Mouse (Mus musculus) lung, postnatal 0 days (tissue): Measurements from ENCODE around the gene Mroh2a. TPM values are rescaled to one million over a fixed set of nuclear protein-coding genes. Genes with fewer than 3 reads are reported as not detected.
"Not testable (repeated sequence)": the region's sequence is repeated elsewhere in the genome, so short reads cannot be mapped to it uniquely, and the experiment has no call there.

Source experiments
- ATAC-seq: fragments of 200-750 bp; cut with Nextera tagmentation; 2 replicates; pipeline ENCODE4 v1.8.0; 2017; ENCODE audit warnings: moderate library complexity
- DNase-seq: peaks from one replicate; pipeline ENCODE4 v3.0.0-alpha.2; 2016; ENCODE audit warnings: low spot score
- H3K27ac ChIP-seq: fragments of 300-500 bp; sonication (generic); 2 replicates; pipeline ENCODE4 v1.5.1; 2014; ENCODE audit warnings: antibody characterized with exemption, mild to moderate bottlenecking, low read length, mixed read lengths
- H3K27me3 ChIP-seq: fragments of 300-500 bp; sonication (generic); replicated peaks from 2 replicates; pipeline ENCODE4 v1.6.1; 2014; ENCODE audit warnings: low read length, mixed read lengths; ENCODE audit not compliant: insufficient read depth
- H3K36me3 ChIP-seq: fragments of 300-500 bp; sonication (generic); 2 replicates; pipeline ENCODE4 v1.6.1; 2014; ENCODE audit warnings: low read length, mixed read lengths; ENCODE audit not compliant: insufficient read depth
- H3K4me1 ChIP-seq: fragments of 300-500 bp; sonication (generic); 2 replicates; pipeline ENCODE4 v1.6.1; 2014; ENCODE audit warnings: antibody characterized with exemption, low read depth, low read length, mixed read lengths; ENCODE audit not compliant: insufficient read depth
- H3K4me2 ChIP-seq: fragments of 300-500 bp; sonication (generic); replicated peaks from 2 replicates; pipeline ENCODE4 v1.6.1; 2014; ENCODE audit warnings: low read depth, mild to moderate bottlenecking, low read length, moderate library complexity, mixed read lengths
- H3K4me3 ChIP-seq: fragments of 300-500 bp; sonication (generic); 2 replicates; pipeline ENCODE4 v1.5.1; 2014; ENCODE audit warnings: low read depth, low read length
- H3K9ac ChIP-seq: fragments of 300-500 bp; sonication (generic); replicated peaks from 2 replicates; pipeline ENCODE4 v1.6.1; 2014; ENCODE audit warnings: low read depth, mild to moderate bottlenecking
- H3K9me3 ChIP-seq: fragments of 300-500 bp; sonication (generic); 2 replicates; pipeline ENCODE4 v1.6.1; 2016; ENCODE audit warnings: low read length, mixed read lengths
- CTCF ChIP-seq: IDR thresholded peaks from 2 replicates; pipeline ENCODE4 v1.5.1; 2016; ENCODE audit warnings: antibody characterized with exemption, mild to moderate bottlenecking
- EP300 ChIP-seq: IDR thresholded peaks from 2 replicates; pipeline ENCODE4 v1.6.1; 2016; ENCODE audit warnings: antibody characterized with exemption, mild to moderate bottlenecking, control low read depth
- WGBS: fragments of 180-500 bp; shearing (Covaris S2); extraction: QIAGEN DNeasy Blood & Tissue Kit; methylation state at CpG from one replicate; pipeline ENCODE4 v1.1.7; 2014; 5-methylcytosine and 5-hydroxymethylcytosine counted together
- polyA plus RNA-seq: library from polyadenylated mRNA; unstranded; fragments of >200 nt; fragmentation: Nextera tagmentation; extraction: Ambion mirVana; gene quantifications from 2 replicates; pipeline ENCODE4 v1.2.1, GENCODE M21; 2015

The Mroh2a gene
- polyA plus RNA-seq, 1 experiment from 2014 or later: 0.43 TPM

DNA sequence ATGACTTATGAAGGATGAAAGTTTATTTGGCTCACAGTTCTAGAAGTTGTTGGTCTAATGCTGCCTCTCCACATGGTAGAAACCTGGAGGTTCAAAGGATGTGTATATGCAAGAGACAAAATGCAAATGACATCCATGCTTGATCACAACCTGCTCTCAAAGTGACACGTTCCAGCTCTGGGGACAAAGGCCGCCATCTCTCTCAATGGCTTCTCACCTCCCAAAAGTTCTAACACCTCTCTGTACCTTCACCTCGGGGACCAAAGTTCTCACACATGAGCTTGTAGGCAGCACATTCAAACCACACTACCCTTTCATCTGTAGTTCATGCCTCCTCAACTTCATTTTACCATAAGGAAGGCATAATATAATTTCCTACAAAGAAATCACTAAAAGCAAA, 9.2 kb upstream of the Mroh2a start:
- peak; percentile 27 for DNase-seq
- no peak for TF ChIP-seq EP300
- no peak for TF ChIP-seq CTCF
- no peak overlapping the region for H3K4me3 ChIP-seq
- no peaks in the 10 kb centered on the region for H3K27me3 ChIP-seq
- ATAC-seq: no peak
- H3K27ac ChIP-seq: no peak overlapping the region
- no peak overlapping the region for H3K4me2 ChIP-seq
- H3K9ac ChIP-seq: no peak overlapping the region
- 36% methylated on average over 3 of the region's 3 CpGs for WGBS
- no peaks in the 10 kb centered on the region for H3K36me3 ChIP-seq
- no peaks in the 10 kb centered on the region for H3K4me1 ChIP-seq
- peaks cover 43% of the 10 kb centered on the region for H3K9me3 ChIP-seq

DNA sequence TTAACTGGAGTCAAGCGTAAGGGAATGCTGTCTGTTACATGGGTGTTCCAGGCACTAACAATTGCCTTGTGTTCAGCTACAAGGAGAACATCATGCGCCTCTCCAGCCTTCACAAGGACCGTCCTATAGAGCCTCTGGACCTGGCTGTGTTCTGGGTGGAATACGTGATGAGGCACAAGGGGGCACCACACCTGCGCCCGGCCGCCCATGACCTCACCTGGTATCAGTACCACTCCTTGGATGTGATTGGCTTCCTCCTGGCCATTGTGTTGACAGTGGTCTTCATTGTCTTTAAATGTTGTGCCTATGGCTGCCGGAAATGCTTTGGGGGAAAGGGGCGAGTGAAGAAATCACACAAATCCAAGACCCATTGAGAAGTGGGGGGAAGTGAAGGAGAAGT, 8.7 kb upstream of the Mroh2a start:
- ATAC-seq: no peak
- peaks cover 38% of the 10 kb centered on the region for H3K9me3 ChIP-seq
- H3K4me3 ChIP-seq: no peak overlapping the region
- H3K4me1 ChIP-seq: no peaks in the 10 kb centered on the region
- no peaks in the 10 kb centered on the region for H3K36me3 ChIP-seq
- no peak overlapping the region for H3K4me2 ChIP-seq
- no peaks in the 10 kb centered on the region for H3K27me3 ChIP-seq
- TF ChIP-seq EP300: no peak
- TF ChIP-seq CTCF: no peak
- 71% methylated on average over 9 of the region's 9 CpGs for WGBS
- no peak overlapping the region for H3K27ac ChIP-seq
- H3K9ac ChIP-seq: no peak overlapping the region
- DNase-seq: peak; percentile 10

DNA sequence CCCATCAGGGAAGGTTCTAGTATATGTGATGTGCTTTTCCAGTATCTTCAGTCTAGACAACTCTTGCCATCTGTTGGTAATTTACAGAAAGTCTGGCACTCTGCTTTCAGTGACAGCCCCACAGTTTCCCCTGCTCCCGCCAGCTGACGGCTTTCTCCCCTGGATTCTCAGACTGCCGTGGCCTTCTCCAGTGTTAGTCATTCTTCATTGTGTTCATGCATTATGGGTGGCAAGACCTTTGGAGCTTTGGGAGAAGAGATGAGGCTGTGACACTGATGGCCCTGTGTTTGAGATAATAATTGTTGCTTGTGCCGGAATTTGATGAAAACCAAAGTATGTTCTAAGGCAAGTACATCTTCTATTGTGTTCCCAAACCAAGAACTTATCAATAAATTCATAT, 8.2 kb upstream of the Mroh2a start:
- Histone ChIP-seq H3K27me3 (no peaks in the 10 kb centered on the region), H3K36me3 (no peaks in the 10 kb centered on the region), H3K9me3 (peaks cover 32% of the 10 kb centered on the region), H3K4me3 (no peak overlapping the region), H3K27ac (no peak overlapping the region), H3K4me1 (no peaks in the 10 kb centered on the region), H3K9ac (no peak overlapping the region), H3K4me2 (no peak overlapping the region)
- TF ChIP-seq EP300 (no peak), CTCF (no peak)
- DNase-seq (no peak), ATAC-seq (no peak)
- WGBS: 48% methylated on average over 4 of the region's 4 CpGs

DNA sequence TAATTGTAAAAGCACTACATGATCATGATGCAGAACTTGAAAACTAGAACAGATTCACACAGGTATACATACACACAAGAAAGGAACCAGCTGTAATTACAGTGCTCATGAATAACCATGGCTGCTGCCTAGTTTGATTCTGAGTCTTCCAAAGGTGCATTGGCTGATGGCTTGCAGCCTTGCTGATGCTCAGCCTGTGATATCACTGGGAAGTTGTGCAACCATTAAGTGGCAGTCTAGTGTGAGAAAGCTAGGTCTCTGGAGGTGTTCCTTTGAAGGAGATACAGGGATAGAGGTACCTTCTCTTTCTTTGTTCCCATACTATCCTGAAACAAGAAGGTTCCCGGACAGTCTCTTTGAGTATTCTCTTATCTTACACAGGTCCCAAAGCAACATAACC, 7.7 kb upstream of the Mroh2a start:
- WGBS: 11% methylated on average over 1 of the region's 1 CpGs
- H3K36me3 ChIP-seq: no peaks in the 10 kb centered on the region
- H3K27me3 ChIP-seq: no peaks in the 10 kb centered on the region
- TF ChIP-seq CTCF (no peak), EP300 (no peak)
- peaks cover 28% of the 10 kb centered on the region for H3K9me3 ChIP-seq
- ATAC-seq: no peak
- H3K4me1 ChIP-seq: no peaks in the 10 kb centered on the region
- no peak overlapping the region for H3K4me2 ChIP-seq
- H3K27ac ChIP-seq: no peak overlapping the region
- peak; percentile 8 for DNase-seq
- H3K9ac ChIP-seq: no peak overlapping the region
- no peak overlapping the region for H3K4me3 ChIP-seq

DNA sequence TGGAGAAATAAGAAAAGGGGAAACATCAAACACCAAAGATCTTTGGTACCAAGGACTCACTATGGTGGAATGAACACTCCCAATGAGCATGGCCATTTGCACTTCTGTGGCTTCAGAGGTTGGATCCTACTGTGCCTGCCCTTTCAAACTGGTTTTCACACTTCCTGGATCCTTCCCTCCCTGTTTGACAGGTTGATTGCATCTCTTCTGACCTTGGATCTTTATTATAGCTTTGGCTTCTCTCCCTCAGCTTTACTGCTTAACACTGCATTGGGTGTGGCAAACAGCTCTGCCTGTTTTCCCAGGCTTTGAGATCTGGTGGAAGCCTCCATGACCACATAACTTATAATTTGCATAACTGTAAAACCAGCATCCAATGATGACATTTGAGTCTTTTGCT, 6.5 kb upstream of the Mroh2a start:
- Histone ChIP-seq H3K4me2 (no peak overlapping the region), H3K4me3 (no peak overlapping the region), H3K9me3 (peaks cover 17% of the 10 kb centered on the region), H3K36me3 (no peaks in the 10 kb centered on the region), H3K27ac (no peak overlapping the region), H3K4me1 (no peaks in the 10 kb centered on the region), H3K27me3 (no peaks in the 10 kb centered on the region), H3K9ac (no peak overlapping the region)
- peak; percentile 15 for DNase-seq
- no peak for TF ChIP-seq CTCF
- TF ChIP-seq EP300: no peak
- ATAC-seq: no peak

DNA sequence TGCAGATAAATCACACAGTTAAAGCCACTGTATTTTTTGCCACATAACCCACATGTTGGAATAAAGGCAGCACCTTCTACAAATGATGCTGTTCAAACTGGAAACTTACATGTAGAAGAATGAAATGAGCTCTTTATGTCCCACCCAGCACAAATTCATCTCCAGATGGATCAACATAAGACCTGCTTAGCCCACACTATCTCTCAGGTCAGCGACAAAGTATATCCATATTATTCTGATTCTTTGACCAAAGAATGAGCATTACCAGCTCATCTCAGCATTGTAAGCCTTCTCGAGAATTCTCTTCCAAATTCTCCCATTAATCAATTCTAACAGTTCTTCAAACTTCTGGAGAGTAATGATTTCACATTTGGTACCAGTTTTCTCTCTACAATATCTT, 4.6 kb upstream of the Mroh2a start:
- ATAC-seq: no peak
- H3K36me3 ChIP-seq: no peaks in the 10 kb centered on the region
- H3K4me1 ChIP-seq: no peaks in the 10 kb centered on the region
- H3K9ac ChIP-seq: no peak overlapping the region
- H3K9me3 ChIP-seq: peaks cover 14% of the 10 kb centered on the region
- H3K27ac ChIP-seq: no peak overlapping the region
- H3K4me2 ChIP-seq: no peak overlapping the region
- no peak for DNase-seq
- 38% methylated on average over 2 of the region's 2 CpGs for WGBS
- H3K27me3 ChIP-seq: no peaks in the 10 kb centered on the region
- TF ChIP-seq EP300 (no peak), CTCF (no peak)
- H3K4me3 ChIP-seq: no peak overlapping the region

DNA sequence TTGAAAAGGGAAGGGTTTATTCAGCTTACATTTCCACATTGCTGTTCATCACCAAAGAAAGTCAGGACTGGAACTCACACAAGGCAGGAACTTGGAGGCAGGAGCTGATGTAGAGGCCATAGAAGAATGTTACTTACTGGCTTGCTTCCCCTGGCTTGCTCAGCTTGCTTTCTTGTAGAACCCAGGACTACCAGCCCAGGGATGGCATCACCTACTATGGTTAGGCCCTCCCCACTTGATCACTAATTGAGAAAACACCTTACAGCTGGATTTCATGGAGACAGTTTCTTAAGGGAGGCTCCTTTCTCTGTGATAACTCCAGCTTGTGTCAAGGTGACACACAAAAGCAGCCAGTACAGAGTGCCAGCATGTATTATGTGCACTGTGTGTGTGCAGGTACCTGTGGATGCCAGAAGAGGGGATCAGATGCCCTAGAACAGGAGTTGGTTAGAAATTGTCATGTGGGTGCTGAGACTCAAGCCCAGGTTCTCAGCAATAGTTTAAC, 3.7 kb upstream of the Mroh2a start:
- not testable (repeated sequence) for H3K4me2 ChIP-seq, H3K27me3 ChIP-seq, H3K9ac ChIP-seq, DNase-seq, H3K4me1 ChIP-seq, H3K36me3 ChIP-seq, ATAC-seq, H3K4me3 ChIP-seq, H3K27ac ChIP-seq
- peaks cover 17% of the 10 kb centered on the region for H3K9me3 ChIP-seq
